Mouse (Mus musculus): Measurements from ENCODE around the gene Veph1.

The Veph1 gene

GRCm38 (mm10) chr3:66102599-66102932 lies 194.1 kb downstream of the Veph1 start:
- no peak for DNase-seq (ENCODE audit: low read depth, low spot score)

DNA sequence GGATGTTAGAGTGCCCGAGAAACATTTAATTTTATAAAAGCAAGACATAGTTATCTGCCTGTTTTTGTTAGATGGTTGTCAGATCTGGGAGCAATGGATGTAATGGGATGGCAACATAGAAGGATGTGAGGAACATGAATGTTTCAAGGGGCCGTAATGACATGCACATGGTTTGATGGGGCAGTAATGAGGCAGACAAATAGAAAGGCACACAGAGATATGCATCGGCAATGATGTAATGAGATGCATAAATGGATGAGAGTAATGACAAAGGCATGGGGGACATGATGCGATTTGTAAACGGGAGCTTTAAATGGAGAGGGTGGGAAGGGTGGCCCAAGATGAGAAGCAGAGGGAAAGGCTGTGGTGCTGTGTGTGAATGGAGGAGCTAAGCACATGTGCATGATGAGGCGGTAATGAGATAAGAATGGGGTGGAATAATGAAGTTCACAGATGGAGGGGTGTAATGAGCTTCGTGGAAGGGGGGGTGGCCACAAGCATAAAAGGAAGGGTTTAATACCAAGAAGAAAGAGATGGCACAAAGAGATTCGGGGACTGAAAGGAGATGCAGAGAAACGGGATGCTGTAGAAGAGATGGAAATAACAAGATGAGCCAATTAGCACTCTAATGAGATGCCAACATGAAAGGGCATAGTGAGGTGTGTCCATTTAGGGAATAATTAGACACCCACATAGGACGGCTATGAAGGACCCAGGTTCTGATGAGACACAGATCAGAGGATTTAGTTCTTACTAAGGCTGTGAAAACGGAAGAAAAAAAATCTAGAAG lies 194.6 kb downstream of the Veph1 start:
- no peak for DNase-seq (ENCODE audit: low read depth, low spot score)

- no peak for DNase-seq (ENCODE audit: low read depth, low spot score)
These were observed 195.6 kb downstream of the Veph1 start for GRCm38 (mm10) chr3:66101074-66101473.

GRCm38 (mm10) chr3:66091746-66092145 lies 204.9 kb downstream of the Veph1 start:
- no peak for DNase-seq (ENCODE audit: low read depth, low spot score)

- no peak for DNase-seq (ENCODE audit: low read depth, low spot score)
These were observed 209.0 kb downstream of the Veph1 start for GRCm38 (mm10) chr3:66087608-66088007.

- no peak for DNase-seq (ENCODE audit: low read depth, low spot score)
These were observed 212.8 kb downstream of the Veph1 start for GRCm38 (mm10) chr3:66083856-66084255.

GRCm38 (mm10) chr3:66083407-66083806 lies 213.2 kb downstream of the Veph1 start:
- DNase-seq (ENCODE audit: low read depth, low spot score): no peak

DNA sequence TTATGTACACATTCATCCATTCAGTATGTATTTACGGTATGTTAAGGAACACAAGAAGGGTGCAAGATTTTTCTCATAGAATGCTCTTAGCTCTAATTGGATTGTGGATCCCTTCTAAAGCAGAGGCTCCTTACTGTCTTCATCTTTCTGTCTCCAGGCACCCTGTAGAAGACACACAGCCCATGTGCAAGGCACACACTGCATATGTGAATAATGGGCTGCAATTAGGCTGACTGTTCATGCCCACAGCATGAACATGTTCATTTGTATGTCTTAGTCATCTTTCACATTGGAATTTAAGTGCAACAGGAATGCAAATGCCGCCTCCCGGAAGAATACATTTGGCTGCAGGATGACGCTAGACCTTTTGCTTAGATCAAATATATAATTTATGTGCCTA lies 213.7 kb downstream of the Veph1 start:
- no peak for DNase-seq (ENCODE audit: low read depth, low spot score)

- no peak for DNase-seq (ENCODE audit: low read depth, low spot score)
These were observed 215.3 kb downstream of the Veph1 start for GRCm38 (mm10) chr3:66081363-66081736.

DNA sequence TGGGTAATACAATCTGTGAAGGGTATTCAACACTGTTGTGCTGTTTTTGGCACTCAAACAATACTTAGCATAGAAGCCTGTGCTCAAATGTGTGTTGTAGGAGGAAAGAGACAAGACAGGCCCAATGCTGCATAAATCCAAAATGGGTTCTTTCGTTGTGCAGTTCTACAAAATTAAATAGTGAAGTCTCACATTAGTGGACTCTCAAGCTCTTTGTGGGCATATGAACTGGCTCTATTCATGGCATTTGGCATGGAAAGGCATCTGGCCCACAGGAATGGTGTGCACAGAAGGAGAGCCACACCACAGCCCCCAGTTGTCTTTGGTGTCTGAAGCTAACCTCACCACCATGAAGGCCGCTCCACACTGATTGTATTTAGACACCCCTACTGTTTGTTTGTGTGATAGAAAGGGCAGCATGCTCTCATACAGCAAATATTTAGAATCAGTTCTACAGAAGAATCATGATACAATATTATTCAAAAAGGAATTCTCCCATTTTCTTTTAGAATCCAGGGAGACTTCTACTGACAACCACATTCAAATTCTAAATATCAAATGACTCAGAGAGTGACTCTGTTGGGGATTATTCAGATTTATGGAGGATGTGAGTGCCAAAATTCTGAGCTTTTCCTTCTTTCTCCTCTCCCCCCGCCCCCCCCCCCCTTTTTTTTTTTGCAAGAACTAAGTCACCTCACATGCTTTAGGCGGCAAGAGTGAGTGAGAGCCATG lies 215.8 kb downstream of the Veph1 start:
- DNase-seq (ENCODE audit: low read depth, low spot score): no peak

- no peak for DNase-seq (ENCODE audit: low read depth, low spot score)
These were observed 216.8 kb downstream of the Veph1 start for GRCm38 (mm10) chr3:66079886-66080285.

DNA sequence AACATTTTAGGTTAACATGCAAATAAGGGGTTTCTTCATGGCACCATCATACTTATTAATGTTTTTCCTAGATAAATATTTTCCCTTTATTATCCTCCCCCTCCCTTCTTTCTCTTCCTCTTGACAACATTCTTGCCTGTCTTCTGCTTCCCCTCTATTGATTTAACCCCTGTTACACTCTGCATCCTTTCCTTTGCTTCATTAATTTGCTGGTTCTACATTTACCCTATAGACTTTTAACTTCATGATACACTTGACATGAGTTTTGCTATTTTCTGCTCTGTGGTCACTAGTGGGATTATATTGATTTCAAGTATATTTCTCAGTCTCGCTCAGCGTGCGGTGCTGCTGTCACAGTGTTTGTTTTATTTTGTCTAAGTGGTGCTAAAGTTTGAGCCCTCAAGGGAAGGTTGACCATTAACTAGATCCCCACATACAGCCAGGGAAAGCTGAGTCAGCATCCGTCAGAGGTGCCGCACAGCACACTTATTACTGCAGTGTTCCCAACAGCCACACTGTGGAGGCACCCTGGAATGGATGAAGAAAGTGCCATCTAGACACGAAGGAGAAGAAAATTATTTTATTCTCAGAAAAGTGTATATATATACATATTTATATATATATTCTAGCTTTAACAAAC lies 217.6 kb downstream of the Veph1 start:
- no peak for DNase-seq (ENCODE audit: low read depth, low spot score)

DNA sequence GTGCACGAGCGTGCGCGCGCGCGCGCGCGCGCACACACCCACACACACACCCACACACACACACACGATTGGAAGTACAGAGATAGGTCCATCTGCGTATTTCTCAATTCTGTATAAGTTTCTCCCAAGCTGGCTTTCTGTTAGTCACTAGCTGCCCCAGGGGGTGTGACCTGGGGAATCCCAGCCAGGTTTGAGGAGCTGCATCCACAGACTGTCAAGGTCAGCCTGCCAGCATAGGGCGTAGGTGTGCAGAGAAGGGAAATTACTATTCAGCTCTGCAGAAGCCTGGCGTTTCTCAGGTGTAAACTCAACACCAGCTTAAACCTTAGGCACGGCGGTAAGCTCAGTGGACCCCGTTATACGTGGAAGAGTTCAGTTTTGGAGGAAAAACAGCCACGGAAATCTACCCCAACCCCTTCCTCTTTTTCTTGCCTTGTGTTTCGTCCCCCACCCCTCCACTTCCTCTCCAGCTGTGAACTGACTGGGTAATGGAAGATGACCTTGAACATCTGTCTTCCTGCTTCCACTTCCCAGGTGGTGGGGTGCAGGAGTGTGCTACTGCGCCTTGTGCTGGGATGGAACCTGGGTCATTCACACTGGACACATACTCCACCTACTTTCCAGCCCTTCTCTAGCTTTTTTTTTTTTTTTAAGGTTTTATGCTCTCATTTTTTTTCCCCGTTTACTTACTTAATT lies 218.5 kb downstream of the Veph1 start:
- DNase-seq (ENCODE audit: low read depth, low spot score): no peak

- no peak for DNase-seq (ENCODE audit: low read depth, low spot score)
These were observed 226.4 kb downstream of the Veph1 start for GRCm38 (mm10) chr3:66070274-66070673.

- DNase-seq (ENCODE audit: low read depth, low spot score): no peak
These were observed 232.8 kb downstream of the Veph1 start for GRCm38 (mm10) chr3:66063881-66064280.

DNA sequence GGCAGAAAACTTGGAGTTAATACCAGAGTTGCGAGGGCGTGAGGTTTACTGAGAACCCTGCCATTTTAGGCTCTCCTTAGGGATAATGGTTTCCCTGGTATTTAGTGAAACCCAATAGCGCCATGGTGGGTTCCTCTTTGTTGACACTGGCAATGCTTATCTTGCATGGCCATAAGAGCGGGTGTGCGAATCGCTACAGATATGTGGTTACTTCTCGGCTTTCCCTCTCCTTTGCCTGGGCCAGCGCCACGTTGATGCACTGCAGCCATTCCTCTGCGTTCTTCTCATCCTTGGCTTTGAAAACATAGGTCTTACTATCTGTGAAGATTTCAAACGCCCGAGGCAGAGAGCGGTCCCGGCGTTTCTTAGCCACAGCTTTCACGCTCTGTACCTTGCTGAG lies 239.7 kb downstream of the Veph1 start:
- DNase-seq (ENCODE audit: low read depth, low spot score): no peak

DNA sequence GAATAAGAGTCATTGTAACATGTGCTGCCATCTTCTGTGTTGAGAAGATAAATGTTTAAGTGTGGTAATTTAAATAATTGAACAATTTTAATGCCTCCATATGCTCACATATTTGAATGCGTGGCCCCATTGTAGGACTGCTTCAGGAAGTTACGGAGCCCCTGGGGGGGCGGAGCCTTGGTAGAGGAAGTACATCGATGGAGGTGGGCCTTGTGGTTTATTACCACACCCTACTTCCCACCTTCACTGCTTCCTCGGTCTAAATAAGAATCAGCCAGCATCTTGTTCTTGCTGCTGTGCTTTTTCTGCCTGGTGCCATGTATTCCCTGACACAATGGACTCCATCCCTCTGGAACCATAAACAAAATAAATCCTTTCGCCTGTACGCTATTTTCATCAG lies 241.0 kb downstream of the Veph1 start:
- DNase-seq (ENCODE audit: low read depth, low spot score): no peak

GRCm38 (mm10) chr3:66050092-66050886 lies 246.3 kb downstream of the Veph1 start:
- no peak for DNase-seq (ENCODE audit: low read depth, low spot score)

DNA sequence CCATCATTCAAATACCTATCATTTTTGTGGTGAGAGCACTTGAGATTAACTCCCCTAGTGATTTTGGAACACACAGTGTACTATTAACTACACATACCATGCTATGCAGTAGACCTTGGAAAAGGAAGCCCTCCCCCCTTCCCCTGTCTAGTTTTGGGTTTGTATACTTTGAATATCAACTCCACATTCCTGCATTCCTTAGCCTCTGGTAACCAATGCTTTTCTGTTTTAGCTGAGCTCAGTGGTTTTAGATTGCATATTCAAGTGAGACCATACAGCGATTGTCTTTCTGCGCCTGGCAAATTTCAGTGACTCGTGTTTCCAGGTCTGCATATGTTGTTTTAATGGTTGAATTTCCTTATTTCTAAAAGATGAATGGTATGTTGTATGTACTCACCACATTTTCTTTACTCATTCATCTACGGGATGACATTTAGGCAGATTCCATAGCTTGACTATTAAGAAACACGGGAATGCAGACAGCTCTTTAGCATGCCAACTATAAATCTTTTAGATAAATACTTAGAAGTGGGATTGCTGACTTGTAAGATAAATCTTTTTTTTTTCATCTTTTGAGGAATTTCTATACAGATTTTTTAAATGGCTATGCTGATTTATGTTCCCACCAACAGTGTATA lies 255.7 kb downstream of the Veph1 start:
- no peak for DNase-seq (ENCODE audit: low read depth, low spot score)

DNA sequence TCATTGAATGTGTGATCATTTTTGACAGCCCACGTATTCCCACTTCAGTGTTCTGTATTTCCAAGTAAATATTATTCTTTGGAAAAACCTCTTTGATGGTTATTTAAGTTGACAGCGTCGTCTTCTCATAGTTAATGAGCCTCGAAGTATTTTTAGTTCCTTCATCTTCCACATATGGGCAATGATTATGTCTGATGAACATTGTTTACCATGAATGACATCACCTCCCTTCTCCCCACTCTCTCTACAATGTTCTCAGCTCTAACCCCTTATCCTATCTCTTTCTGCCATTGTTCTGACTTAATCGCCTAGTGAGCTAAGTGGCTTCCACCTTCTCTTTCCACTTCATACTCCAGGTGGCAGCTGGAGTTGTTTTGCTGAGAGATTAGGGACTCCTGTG lies 261.4 kb downstream of the Veph1 start:
- DNase-seq (ENCODE audit: low read depth, low spot score): no peak

DNA sequence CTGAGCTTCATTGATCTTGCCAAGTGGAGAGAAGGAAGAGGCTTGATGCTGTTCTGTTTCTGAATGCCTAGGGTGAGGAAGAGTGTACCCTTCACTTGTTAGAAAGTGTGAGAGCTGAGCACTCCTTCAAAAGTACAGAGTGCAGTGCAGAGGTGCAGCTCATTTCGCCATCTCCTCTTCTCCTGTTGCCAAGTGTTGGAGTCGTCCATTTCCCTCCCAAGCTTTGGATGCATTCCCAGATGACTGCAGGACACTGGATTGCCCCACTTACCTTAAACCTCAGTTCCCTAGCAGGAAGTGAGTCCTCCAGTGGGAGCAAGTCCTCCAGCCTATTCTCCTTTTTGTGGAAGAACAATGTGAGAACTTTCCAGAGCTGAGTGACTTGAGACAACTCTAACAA lies 263.3 kb downstream of the Veph1 start:
- DNase-seq (ENCODE audit: low read depth, low spot score): no peak

Data from CD4-positive helper T cell, adult 2 months (primary cell).